In genomic region chr17:5806823-5807222, GRCm38 (mm10) we compare ENCODE assay signal across 10 mouse cellular contexts.
"Had no signal": no experiment of that assay in that cellular context is flagged by ENCODE, and none has a peak within 500 bp of the region (broad histone marks: within the 10 kb centered on the region; RNA-seq: fewer than 3 reads in every experiment).

No protein-coding gene starts in this region.

- H3K36me3 ChIP-seq: limb, embryonic 13.5 days; liver, embryonic 13.5 days had no signal

- DNase-seq: kidney, adult 18-20 months; kidney, postnatal 10 days; kidney, postnatal 4 days; left cerebral cortex, postnatal 4 days; liver, embryonic 13.5 days; right cerebral cortex, postnatal 14 days; thymus, postnatal 4 days had no signal

- H3K9ac ChIP-seq: limb, embryonic 13.5 days; liver, embryonic 13.5 days had no signal

- H3K27me3 ChIP-seq: limb, embryonic 13.5 days; liver, embryonic 13.5 days had no signal

- H3K4me2 ChIP-seq: limb, embryonic 13.5 days; liver, embryonic 13.5 days; midbrain, embryonic 11.5 days had no signal

- H3K9me3 ChIP-seq: limb, embryonic 13.5 days; liver, embryonic 13.5 days had no signal

- H3K4me3 ChIP-seq: layer of hippocampus, adult 2 months; limb, embryonic 13.5 days; liver, embryonic 13.5 days had no signal

- H3K27ac ChIP-seq: layer of hippocampus, adult 2 months had no signal
